Mouse (Mus musculus) E14TG2a.4 (cell line): ENCODE measurements around the gene Lsm14a.

ENCODE experiments used
- H3K27me3 ChIP-seq: 2 replicates; pipeline ENCODE4 v1.6.1; 2014; ENCODE audit warnings: low read length, control low read depth; ENCODE audit not compliant: insufficient read depth
- H3K36me3 ChIP-seq: 2 replicates; pipeline ENCODE4 v1.6.1; 2014; ENCODE audit warnings: low read length, control low read depth; ENCODE audit not compliant: insufficient read depth
- H3K4me1 ChIP-seq: replicated peaks from 2 replicates; pipeline ENCODE4 v1.6.1; 2014; ENCODE audit warnings: low read depth, low read length, control low read depth
- H3K4me3 ChIP-seq: replicated peaks from 2 replicates; pipeline ENCODE4 v1.5.1; 2014; ENCODE audit warnings: mild to moderate bottlenecking, low read length
- H3K9me3 ChIP-seq: 2 replicates; pipeline ENCODE4 v1.6.1; 2014; ENCODE audit warnings: low read length, control low read depth
- CTCF ChIP-seq: conservative IDR thresholded peaks from 2 replicates; pipeline ENCODE4 v1.5.1; 2014; ENCODE audit warnings: low read length
- NANOG ChIP-seq: IDR thresholded peaks from 2 replicates; pipeline ENCODE4 v1.6.1; 2014; ENCODE audit warnings: borderline replicate concordance, low read length, mixed read lengths
- POU5F1 ChIP-seq: IDR thresholded peaks from 2 replicates; pipeline ENCODE4 v1.6.1; 2014; ENCODE audit warnings: low read length, borderline replicate concordance

Lsm14a gene

GRCm38 (mm10) chr7:34348011-34348410, 45.1 kb downstream of the Lsm14a start:
- Histone ChIP-seq H3K27me3 (no peaks in the 10 kb centered on the region), H3K4me1 (no peaks in the 10 kb centered on the region; the same call in 1 of the 2 replicates), H3K4me3 (no peak overlapping the region), H3K9me3 (no peaks in the 10 kb centered on the region), H3K36me3 (peaks cover 96% of the 10 kb centered on the region)
- TF ChIP-seq CTCF (no peak), POU5F1 (no peak), NANOG (no peak)

GRCm38 (mm10) chr7:34347041-34347440, 46.1 kb downstream of the Lsm14a start:
- no peaks in the 10 kb centered on the region; the same call in 1 of the 2 replicates for H3K4me1 ChIP-seq
- H3K4me3 ChIP-seq, result no peak overlapping the region
- H3K36me3 ChIP-seq, result peaks cover 99% of the 10 kb centered on the region
- H3K27me3 ChIP-seq, result no peaks in the 10 kb centered on the region
- H3K9me3 ChIP-seq, result no peaks in the 10 kb centered on the region
- TF ChIP-seq CTCF (no peak), POU5F1 (no peak), NANOG (no peak)

- no peak overlapping the region for H3K4me3 ChIP-seq
- no peaks in the 10 kb centered on the region for H3K9me3 ChIP-seq
- no peaks in the 10 kb centered on the region; the same call in 1 of the 2 replicates for H3K4me1 ChIP-seq
- H3K27me3 ChIP-seq, result no peaks in the 10 kb centered on the region
- H3K36me3 ChIP-seq, result peaks cover 99% of the 10 kb centered on the region
- TF ChIP-seq NANOG (no peak), CTCF (no peak), POU5F1 (no peak)
Observed at GRCm38 (mm10) chr7:34346505-34346904, 46.6 kb downstream of the Lsm14a start.

- no peaks in the 10 kb centered on the region for H3K9me3 ChIP-seq
- H3K4me1 ChIP-seq, result peaks cover 9% of the 10 kb centered on the region; the same call in 1 of the 2 replicates
- no peak overlapping the region for H3K4me3 ChIP-seq
- H3K36me3 ChIP-seq, result peaks cover 84% of the 10 kb centered on the region
- H3K27me3 ChIP-seq, result no peaks in the 10 kb centered on the region
- TF ChIP-seq CTCF (no peak), POU5F1 (no peak), NANOG (no peak)
Observed at GRCm38 (mm10) chr7:34342040-34342793, 50.9 kb downstream of the Lsm14a start.

GRCm38 (mm10) chr7:34340841-34341240, 52.3 kb downstream of the Lsm14a start:
- peaks cover 9% of the 10 kb centered on the region; the same call in 1 of the 2 replicates for H3K4me1 ChIP-seq
- no peaks in the 10 kb centered on the region for H3K9me3 ChIP-seq
- H3K4me3 ChIP-seq, result no peak overlapping the region
- peaks cover 70% of the 10 kb centered on the region for H3K36me3 ChIP-seq
- TF ChIP-seq NANOG (no peak), CTCF (no peak), POU5F1 (no peak)
- no peaks in the 10 kb centered on the region for H3K27me3 ChIP-seq

GRCm38 (mm10) chr7:34339164-34339489, 54.0 kb downstream of the Lsm14a start:
- TF ChIP-seq NANOG, result no peak
- TF ChIP-seq CTCF, result no peak
- TF ChIP-seq POU5F1, result no peak
- H3K4me3 ChIP-seq, result no peak overlapping the region
- no peaks in the 10 kb centered on the region for H3K9me3 ChIP-seq

GRCm38 (mm10) chr7:34338445-34339163, 54.5 kb downstream of the Lsm14a start:
- TF ChIP-seq CTCF, result no peak
- TF ChIP-seq NANOG, result no peak
- TF ChIP-seq POU5F1, result no peak
- H3K36me3 ChIP-seq, result peaks cover 48% of the 10 kb centered on the region
- H3K27me3 ChIP-seq, result no peaks in the 10 kb centered on the region
- H3K9me3 ChIP-seq, result no peaks in the 10 kb centered on the region
- H3K4me3 ChIP-seq, result no peak overlapping the region
- peaks cover 12% of the 10 kb centered on the region; the same call in 1 of the 2 replicates for H3K4me1 ChIP-seq

More at GRCm38 (mm10) chr7:34339164-34339489, 54.0 kb downstream of the Lsm14a start:
- Histone ChIP-seq H3K27me3 (no peaks in the 10 kb centered on the region), H3K36me3 (peaks cover 53% of the 10 kb centered on the region), H3K4me1 (peaks cover 12% of the 10 kb centered on the region; the same call in 1 of the 2 replicates)

- no peak for TF ChIP-seq POU5F1
- TF ChIP-seq NANOG, result no peak
- TF ChIP-seq CTCF, result no peak
- Histone ChIP-seq H3K4me3 (no peak overlapping the region), H3K9me3 (no peaks in the 10 kb centered on the region), H3K36me3 (peaks cover 35% of the 10 kb centered on the region), H3K4me1 (peaks cover 12% of the 10 kb centered on the region; the same call in 1 of the 2 replicates), H3K27me3 (no peaks in the 10 kb centered on the region)
Observed at GRCm38 (mm10) chr7:34337268-34337667, 55.8 kb downstream of the Lsm14a start.
